Mouse (Mus musculus) hindbrain, embryonic 12.5 days (tissue): ENCODE results near the gene Polr1d. TPM values are rescaled to one million over a fixed set of nuclear protein-coding genes. Genes with fewer than 3 reads are reported as not detected.

Source experiments
- ATAC-seq: fragments of 200-750 bp; cut with Nextera tagmentation; 2 replicates; pipeline ENCODE4 v1.8.0; 2017; ENCODE audit warnings: moderate TSS enrichment; ENCODE audit not compliant: low FRiP score
- H3K27ac ChIP-seq: fragments of 300-500 bp; sonication (generic); 2 replicates; pipeline ENCODE4 v1.5.1; 2016; ENCODE audit warnings: mild to moderate bottlenecking
- H3K27me3 ChIP-seq: fragments of 300-500 bp; sonication (generic); 2 replicates; pipeline ENCODE4 v1.6.1; 2016; ENCODE audit warnings: mild to moderate bottlenecking
- H3K36me3 ChIP-seq: fragments of 300-500 bp; sonication (generic); 2 replicates; pipeline ENCODE4 v1.6.1; 2016; ENCODE audit warnings: mild to moderate bottlenecking
- H3K4me1 ChIP-seq: fragments of 300-500 bp; sonication (generic); 2 replicates; pipeline ENCODE4 v1.6.1; 2016
- H3K4me2 ChIP-seq: fragments of 300-500 bp; sonication (generic); replicated peaks from 2 replicates; pipeline ENCODE4 v1.6.1; 2016; ENCODE audit warnings: mild to moderate bottlenecking
- H3K4me3 ChIP-seq: fragments of 300-500 bp; sonication (generic); 2 replicates; pipeline ENCODE4 v1.5.1; 2016; ENCODE audit warnings: mild to moderate bottlenecking
- H3K9ac ChIP-seq: fragments of 300-500 bp; sonication (generic); 2 replicates; pipeline ENCODE4 v1.6.1; 2016; ENCODE audit warnings: mild to moderate bottlenecking, moderate library complexity
- H3K9me3 ChIP-seq: fragments of 300-500 bp; sonication (generic); replicated peaks from 2 replicates; pipeline ENCODE4 v1.6.1; 2016; ENCODE audit warnings: mild to moderate bottlenecking
- WGBS: fragments of 180-500 bp; shearing (Covaris S2); methylation state at CpG from one replicate; pipeline ENCODE4 v1.1.7; 2016; 5-methylcytosine and 5-hydroxymethylcytosine counted together
- polyA plus RNA-seq: library from polyadenylated mRNA; unstranded; fragments of >200 nt; fragmentation: Nextera tagmentation; extraction: Ambion mirVana; gene quantifications from 2 replicates; pipeline ENCODE4 v1.2.1, GENCODE M21; 2016

Gene Polr1d
- polyA plus RNA-seq, 1 experiment from 2014 or later, result 98.0 TPM

DNA sequence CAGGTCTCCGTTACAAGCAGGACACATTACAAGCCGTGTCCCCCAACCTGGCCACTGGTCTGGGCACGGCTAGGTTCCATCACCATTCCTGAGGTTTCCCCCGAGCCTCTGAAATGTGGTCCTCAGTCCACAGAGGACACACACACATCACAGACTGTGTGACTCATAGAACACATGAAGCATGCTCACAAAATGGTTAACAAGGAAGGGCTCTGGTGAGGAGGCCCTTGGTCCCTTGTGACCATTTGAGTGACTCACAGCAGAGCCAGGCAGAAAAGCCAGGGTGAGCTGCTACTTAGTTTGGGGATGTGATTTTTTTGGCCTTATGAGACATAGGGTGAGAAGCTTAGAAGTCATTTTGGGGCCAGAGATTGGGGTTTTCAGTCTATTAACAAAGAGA is 55.1 kb downstream of the Polr1d start:
- WGBS, result 87% methylated on average over 4 of the region's 4 CpGs
- H3K4me1 ChIP-seq, result peaks cover 22% of the 10 kb centered on the region
- H3K4me3 ChIP-seq, result no peak overlapping the region
- H3K36me3 ChIP-seq, result no peaks in the 10 kb centered on the region
- no peak overlapping the region for H3K9ac ChIP-seq
- ATAC-seq, result no peak
- no peak overlapping the region for H3K4me2 ChIP-seq
- 0 out of 2 replicates have a peak, but pooled peaks cover under 1% of the 10 kb centered on the region for H3K9me3 ChIP-seq
- no peak overlapping the region for H3K27ac ChIP-seq
- peaks cover 30% of the 10 kb centered on the region for H3K27me3 ChIP-seq

DNA sequence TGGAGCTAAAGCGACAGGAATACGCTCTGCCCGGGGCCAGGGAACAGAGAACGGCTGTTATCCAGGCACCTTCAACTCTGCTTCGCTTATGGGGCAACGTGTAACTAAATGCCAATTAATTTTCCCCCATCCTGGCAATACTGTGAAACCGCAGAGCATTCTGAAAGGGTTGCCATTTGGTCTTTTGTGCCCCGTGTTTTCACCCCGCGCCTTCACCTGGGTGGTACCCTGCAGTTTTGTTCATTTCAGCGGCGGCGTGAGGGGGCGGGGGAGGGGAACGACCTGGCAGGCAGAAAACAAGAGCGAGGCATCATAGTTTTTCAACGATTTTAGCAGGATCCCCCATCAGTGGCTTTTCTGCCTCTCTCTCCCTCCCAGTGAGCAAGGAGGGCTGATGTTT is 56.8 kb downstream of the Polr1d start:
- H3K4me1 ChIP-seq, result peaks cover 22% of the 10 kb centered on the region
- no peak overlapping the region; the same call in 1 of the 2 replicates for H3K27ac ChIP-seq
- peak overlapping the region; percentile 20; the same call in 1 of the 2 replicates for H3K4me3 ChIP-seq
- H3K9ac ChIP-seq, result peak overlapping the region; percentile 41; the same call in 1 of the 2 replicates
- WGBS, result 5% methylated on average over 17 of the region's 17 CpGs
- H3K4me2 ChIP-seq, result peak overlapping the region; percentile 48
- H3K36me3 ChIP-seq, result no peaks in the 10 kb centered on the region
- H3K9me3 ChIP-seq, result no peaks in the 10 kb centered on the region
- H3K27me3 ChIP-seq, result peaks cover 38% of the 10 kb centered on the region
- no peak for ATAC-seq

DNA sequence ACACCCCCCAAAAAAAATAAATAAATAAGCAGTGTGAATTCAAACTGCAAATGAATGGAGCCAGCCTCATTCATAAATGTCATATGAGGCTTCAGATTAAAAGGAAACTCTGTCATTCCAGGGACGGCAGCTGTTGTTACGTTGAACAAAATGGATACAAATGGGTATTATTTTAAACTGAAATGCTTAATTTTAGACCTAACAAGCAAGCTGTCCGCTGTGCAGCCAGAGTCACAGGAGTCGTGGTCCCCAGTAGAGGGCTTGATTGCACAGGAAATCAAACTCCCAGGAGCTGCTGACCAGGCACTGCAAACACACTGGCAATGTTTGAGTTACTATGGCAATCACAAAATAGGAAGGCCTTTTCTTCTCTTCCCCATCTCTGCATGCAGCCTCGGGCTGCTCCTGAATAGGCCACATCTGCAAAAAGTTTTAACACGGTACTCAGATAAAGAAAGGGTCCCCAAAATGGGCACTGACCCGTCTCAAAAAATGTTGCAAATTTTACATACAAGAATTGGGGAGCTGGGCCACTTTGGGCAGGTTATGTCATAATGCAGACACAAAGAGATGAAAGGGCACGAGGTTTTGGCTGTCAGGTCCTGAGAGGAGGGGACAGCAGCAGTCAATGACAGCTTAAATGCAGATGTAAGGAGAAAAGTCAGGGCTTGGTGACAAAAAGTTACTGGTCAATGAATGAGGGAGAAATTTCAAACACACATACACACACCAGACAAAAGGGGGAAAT is 57.7 kb downstream of the Polr1d start:
- Histone ChIP-seq H3K27ac (no peak overlapping the region), H3K4me3 (no peak overlapping the region), H3K4me2 (no peak overlapping the region), H3K36me3 (no peaks in the 10 kb centered on the region), H3K27me3 (peaks cover 39% of the 10 kb centered on the region), H3K4me1 (peaks cover 22% of the 10 kb centered on the region), H3K9me3 (no peaks in the 10 kb centered on the region), H3K9ac (no peak overlapping the region)
- ATAC-seq, result peak; percentile 46; the same call in 1 of the 2 replicates
- WGBS, result 6% methylated on average over 8 of the region's 8 CpGs

DNA sequence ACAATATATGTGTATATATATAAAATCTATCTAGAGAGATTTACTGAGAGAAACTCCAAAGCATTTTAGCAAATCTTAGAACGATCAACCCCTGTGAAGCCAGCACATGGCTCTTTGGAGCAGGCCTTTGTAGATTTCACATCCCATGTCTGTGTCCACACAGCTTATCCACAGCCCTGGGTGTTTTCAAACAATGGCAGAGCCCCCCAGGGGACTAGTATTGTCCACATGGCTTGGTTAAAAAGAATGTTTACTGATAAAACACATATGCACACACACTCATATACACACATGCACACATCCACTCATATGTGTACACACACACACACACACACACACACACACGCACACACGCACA is 58.2 kb downstream of the Polr1d start:
- H3K4me1 ChIP-seq, result peaks cover 22% of the 10 kb centered on the region
- no peak for ATAC-seq
- H3K9me3 ChIP-seq, result no peaks in the 10 kb centered on the region
- H3K9ac ChIP-seq, result no peak overlapping the region
- H3K27me3 ChIP-seq, result peaks cover 39% of the 10 kb centered on the region
- H3K4me2 ChIP-seq, result no peak overlapping the region
- no peak overlapping the region for H3K27ac ChIP-seq
- 65% methylated on average over 3 of the region's 3 CpGs for WGBS
- H3K4me3 ChIP-seq, result no peak overlapping the region
- H3K36me3 ChIP-seq, result no peaks in the 10 kb centered on the region

DNA sequence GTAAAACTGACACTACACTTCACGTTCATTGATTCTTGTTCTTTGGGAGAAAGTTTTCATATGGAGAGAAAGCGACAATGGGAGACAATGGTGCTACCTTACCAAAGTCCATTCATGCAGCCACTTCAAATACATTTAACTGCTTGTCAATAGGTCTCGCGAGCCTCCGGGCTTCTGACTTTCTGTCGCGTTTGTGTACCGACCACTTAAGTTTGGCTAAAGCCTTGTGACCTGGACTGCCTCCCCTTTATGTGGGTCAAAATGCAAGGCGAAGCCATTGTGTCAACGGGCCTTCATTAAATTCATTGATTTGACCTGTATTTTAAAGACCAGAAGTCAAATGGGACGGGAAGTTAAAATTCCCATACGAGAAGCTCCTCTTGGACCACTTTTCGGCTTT is 59.1 kb downstream of the Polr1d start:
- Histone ChIP-seq H3K4me3 (no peak overlapping the region), H3K27me3 (peaks cover 39% of the 10 kb centered on the region), H3K36me3 (no peaks in the 10 kb centered on the region), H3K9me3 (no peaks in the 10 kb centered on the region), H3K9ac (no peak overlapping the region), H3K4me2 (no peak overlapping the region), H3K4me1 (peaks cover 22% of the 10 kb centered on the region), H3K27ac (no peak overlapping the region)
- 33% methylated on average over 13 of the region's 13 CpGs for WGBS
- ATAC-seq, result no peak

DNA sequence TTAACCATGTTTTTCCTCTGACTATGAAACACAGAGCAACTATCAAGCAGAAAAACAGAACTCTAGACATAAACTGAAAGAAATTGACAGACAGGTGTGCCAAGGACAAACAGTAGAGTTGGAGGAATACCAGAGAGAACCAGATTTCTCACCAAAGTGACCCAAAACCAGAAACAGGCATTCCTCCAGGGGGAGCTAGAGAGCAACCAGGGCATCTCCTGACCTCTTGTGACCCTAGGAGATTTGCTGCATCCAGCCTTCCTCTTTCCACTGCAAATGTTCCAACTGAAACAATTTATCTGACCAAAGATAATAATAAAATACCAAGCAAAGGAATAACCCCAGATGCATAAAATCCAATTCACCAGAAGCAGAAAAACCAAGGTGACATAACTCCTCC is 70.5 kb downstream of the Polr1d start:
- no peak overlapping the region for H3K9ac ChIP-seq
- no peaks in the 10 kb centered on the region for H3K4me1 ChIP-seq
- peaks cover 16% of the 10 kb centered on the region for H3K27me3 ChIP-seq
- H3K4me3 ChIP-seq, result no peak overlapping the region
- H3K27ac ChIP-seq, result no peak overlapping the region
- ATAC-seq, result no peak
- H3K4me2 ChIP-seq, result no peak overlapping the region
- H3K9me3 ChIP-seq, result no peaks in the 10 kb centered on the region
- H3K36me3 ChIP-seq, result no peaks in the 10 kb centered on the region

DNA sequence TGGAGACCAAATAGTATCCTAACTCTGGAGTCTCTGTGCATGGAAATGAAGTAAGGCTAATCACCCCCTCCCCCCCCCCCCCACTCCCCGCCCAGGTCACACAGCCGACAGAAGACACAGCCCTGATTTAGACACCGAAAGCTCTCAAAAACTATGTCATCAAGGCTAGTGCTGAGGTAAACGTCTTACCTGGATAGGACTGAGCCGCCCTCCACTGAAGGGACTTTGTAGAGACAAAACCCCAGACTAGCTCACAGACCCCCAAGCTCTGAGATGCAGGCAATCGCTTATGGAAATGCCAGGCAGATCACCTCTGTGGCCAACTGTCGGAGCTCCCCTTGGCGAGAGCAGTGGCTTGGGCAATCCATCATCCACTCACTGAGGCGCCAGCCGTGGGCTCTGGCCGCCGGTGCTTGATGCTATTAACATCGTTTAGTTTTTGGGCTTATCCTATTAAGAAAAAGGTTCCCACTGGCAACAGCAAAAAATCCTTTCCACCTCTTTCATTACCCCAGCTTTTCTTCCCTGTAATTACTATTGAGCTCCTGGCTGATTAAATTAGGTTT is 78.0 kb downstream of the Polr1d start:
- peaks cover 24% of the 10 kb centered on the region for H3K4me1 ChIP-seq
- no peaks in the 10 kb centered on the region for H3K36me3 ChIP-seq
- WGBS, result 11% methylated on average over 13 of the region's 13 CpGs
- H3K4me2 ChIP-seq, result peak overlapping the region; percentile 29
- H3K4me3 ChIP-seq, result no peak overlapping the region
- peak overlapping the region; percentile 52 for H3K27ac ChIP-seq
- H3K9ac ChIP-seq, result no peak overlapping the region
- ATAC-seq, result peak; percentile 74
- H3K27me3 ChIP-seq, result peaks cover 65% of the 10 kb centered on the region
- 0 out of 2 replicates have a peak, but pooled peaks cover 2% of the 10 kb centered on the region for H3K9me3 ChIP-seq

DNA sequence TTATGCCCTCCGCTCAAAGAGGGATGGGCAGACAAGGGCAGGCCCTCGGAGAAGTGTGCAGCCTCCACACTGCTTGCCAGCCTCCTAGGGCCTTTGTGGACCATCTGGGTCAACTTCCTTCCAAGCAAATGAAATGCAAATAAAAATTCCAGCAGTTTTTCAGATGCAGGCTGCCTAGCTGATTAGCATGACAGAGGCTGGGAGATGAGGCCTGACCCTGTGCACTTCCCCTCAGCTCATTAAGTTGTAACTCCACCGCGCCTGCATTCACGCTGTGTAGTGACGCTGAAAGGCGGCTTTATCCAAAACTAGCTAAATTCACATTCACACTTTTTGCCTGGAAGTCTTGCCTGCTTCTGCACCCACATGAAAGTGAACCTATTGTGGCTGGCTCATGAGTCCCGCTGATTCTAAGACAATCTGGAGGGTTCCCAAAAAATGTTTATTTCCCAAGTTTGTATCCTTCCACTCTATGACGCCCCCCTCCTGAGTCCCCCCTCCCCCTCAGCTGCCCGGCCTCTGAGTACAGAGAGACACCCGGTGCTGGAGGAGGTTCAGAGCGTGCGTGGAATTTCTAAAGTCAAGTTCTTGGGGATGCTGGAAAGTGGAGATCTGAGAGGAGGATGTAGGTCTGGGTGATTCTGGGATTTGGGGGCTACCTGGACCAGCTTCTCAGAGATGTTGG is 78.7 kb downstream of the Polr1d start:
- peaks cover 70% of the 10 kb centered on the region for H3K27me3 ChIP-seq
- H3K9me3 ChIP-seq, result 0 out of 2 replicates have a peak, but pooled peaks cover 2% of the 10 kb centered on the region
- H3K9ac ChIP-seq, result no peak overlapping the region
- peak; percentile 94 for ATAC-seq
- peak overlapping the region; percentile 29 for H3K4me2 ChIP-seq
- H3K4me1 ChIP-seq, result peaks cover 24% of the 10 kb centered on the region
- WGBS, result 2% methylated on average over 13 of the region's 13 CpGs
- H3K27ac ChIP-seq, result peak overlapping the region; percentile 52
- no peak overlapping the region for H3K4me3 ChIP-seq
- H3K36me3 ChIP-seq, result no peaks in the 10 kb centered on the region

DNA sequence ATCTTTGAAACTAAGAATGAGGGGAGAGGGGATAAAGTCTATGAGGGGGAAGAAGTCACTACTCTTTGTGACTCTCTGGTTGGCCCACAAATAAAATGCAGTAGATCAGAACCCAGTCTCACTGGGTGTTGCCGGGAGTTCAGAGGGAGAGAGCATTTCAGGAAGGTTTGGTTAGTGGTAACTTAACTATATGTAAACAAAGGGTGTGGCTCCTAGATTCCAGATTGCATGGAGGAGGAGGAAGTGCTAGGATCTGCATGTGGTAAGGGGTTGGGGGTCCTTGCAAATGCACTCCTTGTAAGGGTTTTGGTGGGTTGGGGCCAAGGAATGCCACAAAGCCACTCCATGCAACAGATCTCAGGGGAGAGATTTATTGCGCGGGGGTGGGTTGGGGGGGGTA is 79.5 kb downstream of the Polr1d start:
- no peak overlapping the region for H3K9ac ChIP-seq
- ATAC-seq, result no peak
- H3K9me3 ChIP-seq, result 0 out of 2 replicates have a peak, but pooled peaks cover 2% of the 10 kb centered on the region
- 23% methylated on average over 3 of the region's 3 CpGs for WGBS
- peaks cover 24% of the 10 kb centered on the region for H3K4me1 ChIP-seq
- no peak overlapping the region for H3K4me2 ChIP-seq
- H3K27ac ChIP-seq, result no peak overlapping the region
- no peaks in the 10 kb centered on the region for H3K36me3 ChIP-seq
- H3K27me3 ChIP-seq, result peaks cover 66% of the 10 kb centered on the region
- no peak overlapping the region for H3K4me3 ChIP-seq

DNA sequence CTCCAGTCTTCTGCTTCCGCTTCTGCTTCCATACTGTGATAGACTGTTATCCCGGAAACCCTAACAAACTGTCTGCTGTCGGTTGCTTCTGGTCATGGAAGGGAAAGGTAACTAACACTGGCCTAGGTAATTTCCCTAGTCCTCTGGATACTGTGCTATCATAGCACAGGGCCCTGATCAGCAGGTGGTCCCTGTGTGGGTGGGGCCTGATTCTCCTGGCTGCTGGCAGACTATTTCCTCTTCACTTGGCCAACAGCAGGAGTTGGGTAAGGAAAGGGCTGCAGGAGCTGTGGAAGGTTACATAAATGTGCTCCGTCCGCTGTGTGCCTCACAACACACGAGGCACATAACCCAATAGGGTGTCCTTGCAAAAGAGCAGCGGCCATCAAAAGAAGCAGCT is 80.6 kb downstream of the Polr1d start:
- no peak for ATAC-seq
- H3K4me1 ChIP-seq, result peaks cover 24% of the 10 kb centered on the region
- no peak overlapping the region for H3K9ac ChIP-seq
- no peaks in the 10 kb centered on the region for H3K36me3 ChIP-seq
- 0 out of 2 replicates have a peak, but pooled peaks cover 2% of the 10 kb centered on the region for H3K9me3 ChIP-seq
- H3K27ac ChIP-seq, result no peak overlapping the region
- H3K4me3 ChIP-seq, result no peak overlapping the region
- no peak overlapping the region for H3K4me2 ChIP-seq
- WGBS, result 70% methylated on average over 7 of the region's 7 CpGs
- H3K27me3 ChIP-seq, result peaks cover 64% of the 10 kb centered on the region

DNA sequence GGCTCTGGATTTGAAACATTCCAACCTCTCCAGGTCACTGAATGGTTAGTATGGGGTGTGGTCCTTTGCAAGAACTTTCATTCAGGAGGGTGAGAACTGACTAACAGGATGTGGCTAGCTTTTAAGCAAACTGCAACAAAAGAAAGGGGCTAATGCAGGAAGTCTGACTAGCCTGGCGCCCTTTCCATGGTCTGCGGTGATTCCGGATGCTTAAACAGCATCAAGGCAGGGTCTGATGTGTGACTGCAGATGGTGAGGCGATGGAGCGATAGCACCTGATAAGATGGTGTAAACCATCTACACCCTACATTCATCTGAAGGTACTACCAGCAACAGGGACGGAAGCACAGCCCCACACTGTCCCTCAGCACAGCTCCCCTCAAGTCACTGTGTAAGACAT is 82.5 kb downstream of the Polr1d start:
- Histone ChIP-seq H3K27ac (no peak overlapping the region), H3K4me1 (peaks cover 24% of the 10 kb centered on the region), H3K27me3 (peaks cover 62% of the 10 kb centered on the region), H3K4me3 (no peak overlapping the region), H3K36me3 (no peaks in the 10 kb centered on the region), H3K9me3 (0 out of 2 replicates have a peak, but pooled peaks cover 2% of the 10 kb centered on the region), H3K9ac (no peak overlapping the region), H3K4me2 (no peak overlapping the region)
- no peak for ATAC-seq
- 89% methylated on average over 6 of the region's 6 CpGs for WGBS

DNA sequence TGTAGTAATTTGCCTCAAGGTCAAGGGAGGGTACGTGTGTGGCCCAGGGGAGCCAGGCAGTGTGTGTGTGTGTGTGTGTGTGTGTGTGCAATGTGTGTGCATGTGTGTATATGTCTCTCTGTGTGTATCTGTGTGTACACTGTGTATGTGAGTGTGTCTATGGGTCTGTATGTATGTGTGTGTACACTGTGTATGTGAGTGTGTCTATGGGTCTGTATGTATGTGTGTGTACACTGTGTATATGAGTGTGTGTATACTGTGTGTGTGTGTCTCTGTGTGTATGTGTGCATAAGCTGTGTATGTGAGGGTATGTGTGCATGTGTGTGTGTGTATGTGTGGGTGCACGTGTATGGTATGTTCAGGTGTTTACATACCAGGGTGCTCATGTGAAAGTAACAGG is 82.9 kb downstream of the Polr1d start:
- peaks cover 19% of the 10 kb centered on the region for H3K4me1 ChIP-seq
- H3K4me2 ChIP-seq, result no peak overlapping the region
- no peaks in the 10 kb centered on the region for H3K36me3 ChIP-seq
- H3K27ac ChIP-seq, result no peak overlapping the region
- no peak for ATAC-seq
- H3K9ac ChIP-seq, result no peak overlapping the region
- 88% methylated on average over 2 of the region's 2 CpGs for WGBS
- H3K4me3 ChIP-seq, result no peak overlapping the region
- H3K27me3 ChIP-seq, result peaks cover 59% of the 10 kb centered on the region
- 0 out of 2 replicates have a peak, but pooled peaks cover 2% of the 10 kb centered on the region for H3K9me3 ChIP-seq
